Mouse (Mus musculus): ENCODE measurements at regions not wholly inside any gene's neighbourhood (a gene's known extent, or its start where the extent isn't known, plus 50 kb on each side); places are given as distances from the start of the nearest gene placed in this dataset.

DNA sequence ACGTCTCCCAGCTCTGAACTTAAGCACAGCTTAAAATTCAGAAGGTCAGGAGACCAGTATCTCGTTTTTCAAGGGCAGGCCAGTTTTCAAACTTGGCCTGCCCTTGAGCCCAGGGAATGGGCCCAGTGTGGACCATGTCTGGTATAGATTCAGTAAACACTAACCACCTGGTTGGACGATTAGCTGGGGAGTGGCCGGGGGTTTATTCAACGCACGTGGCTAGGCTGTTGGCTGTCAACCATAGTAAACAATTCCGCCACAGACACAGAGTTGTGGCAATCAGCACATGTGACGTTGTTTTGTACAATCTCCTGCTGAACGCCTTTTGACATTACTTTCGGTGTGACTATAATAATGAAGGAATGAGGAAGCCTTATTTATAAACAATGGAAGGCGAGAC is 111.8 kb upstream of the D7Ertd443e start:
- no peak for TF ChIP-seq GATA1 (IDR thresholded peaks at IDR 0.05; ENCODE audit: borderline replicate concordance, low read length)
- no peak for TF ChIP-seq FLI1 (IDR thresholded peaks at IDR 0.05; ENCODE audit: low read length)
